Mouse (Mus musculus) right cerebral cortex, adult 2 months (tissue): ENCODE measurements around the gene Ccdc8.
"Not testable (repeated sequence)": the region's sequence is repeated elsewhere in the genome, so short reads cannot be mapped to it uniquely, and the experiment has no call there.

Experiments used
- DNase-seq, 2 experiments: peaks; one replicate each; pipeline ENCODE4 v3.0.0; 2021 to 2022; ENCODE audit warnings: low spot score in 2 of 2

Ccdc8 gene

GRCm38 (mm10) chr7:16992451-16992807, at the start of gene Ccdc8:
Ccdc8 (plus strand) TSS chr7:16992708.
- no peak for DNase-seq

GRCm38 (mm10) chr7:16942861-16943260, 49.6 kb upstream of the Ccdc8 start:
- DNase-seq = no peak

- peak; percentile 84 to 86 for DNase-seq
These were observed 48.3 kb upstream of the Ccdc8 start, which contains the start of gene Pnmal2 for GRCm38 (mm10) chr7:16944061-16944807. Pnmal2 (plus strand) TSS chr7:16944682.

GRCm38 (mm10) chr7:16944808-16945315, 47.6 kb upstream of the Ccdc8 start:
- DNase-seq = peak in 1 of 2 experiments; percentile 33

- DNase-seq = no peak
These were observed 47.1 kb upstream of the Ccdc8 start for GRCm38 (mm10) chr7:16945419-16945818.

- no peak for DNase-seq
These were observed 45.8 kb upstream of the Ccdc8 start for GRCm38 (mm10) chr7:16946441-16947348.

- DNase-seq = peak in 1 of 2 experiments; percentile 58
These were observed 45.1 kb upstream of the Ccdc8 start for GRCm38 (mm10) chr7:16947349-16947895.

GRCm38 (mm10) chr7:16947959-16948361, 44.5 kb upstream of the Ccdc8 start:
- DNase-seq = no peak

GRCm38 (mm10) chr7:16948923-16949458, 43.5 kb upstream of the Ccdc8 start:
- DNase-seq = no peak

- peak; percentile 89 to 92 for DNase-seq
These were observed 42.3 kb upstream of the Ccdc8 start for GRCm38 (mm10) chr7:16949908-16950841.

GRCm38 (mm10) chr7:16950861-16951635, 41.5 kb upstream of the Ccdc8 start:
- DNase-seq = peak; percentile 83 to 88

GRCm38 (mm10) chr7:16953776-16954175, 38.7 kb upstream of the Ccdc8 start:
- not testable (repeated sequence) for DNase-seq

- no peak for DNase-seq
These were observed 36.8 kb upstream of the Ccdc8 start for GRCm38 (mm10) chr7:16955712-16956111.

GRCm38 (mm10) chr7:16956410-16957265, 35.9 kb upstream of the Ccdc8 start:
- peak; percentile 67 to 79 for DNase-seq

GRCm38 (mm10) chr7:16959539-16960187, 32.8 kb upstream of the Ccdc8 start, which contains the start of gene Pnmal1:
Pnmal1 (plus strand) TSS chr7:16959679.
- peak; percentile 95 to 97 for DNase-seq

- DNase-seq = no peak
These were observed 30.8 kb upstream of the Ccdc8 start for GRCm38 (mm10) chr7:16961678-16962077.

- no peak for DNase-seq
These were observed 24.1 kb upstream of the Ccdc8 start for GRCm38 (mm10) chr7:16968414-16968813.

- no peak for DNase-seq
These were observed 21.3 kb upstream of the Ccdc8 start for GRCm38 (mm10) chr7:16971160-16971559.
